Mouse (Mus musculus): ENCODE measurements around the gene Dpt. TPM values are rescaled to one million over a fixed set of nuclear protein-coding genes. Genes with fewer than 3 reads are reported as not detected.
A peak's percentile ranks its signal among the peaks of the same experiment; 100 is the strongest.

The Dpt gene
- total and polyA plus RNA-seq, 3 experiments = not detected

GRCm38 (mm10) chr1:164859952-164860351 lies 63.5 kb downstream of the Dpt start:
- Histone ChIP-seq H3K27me3 (ENCODE audit: insufficient read depth, low read length) (no peaks in the 10 kb centered on the region), H3K36me3 (replicated peaks) (no peaks in the 10 kb centered on the region), H3K9me3 (replicated peaks) (peaks cover 50% of the 10 kb centered on the region), H3K4me3 (ENCODE audit: low read depth, low read length) (no peak overlapping the region), H3K4me1 (ENCODE audit: insufficient read depth, low read depth, low read length) (no peaks in the 10 kb centered on the region)
- no peak for ATAC-seq (ENCODE audit: extremely low read depth, insufficient number of reproducible peaks, low FRiP score, poor library complexity, severe bottlenecking)
- TF ChIP-seq GATA1 (IDR thresholded peaks at IDR 0.05; ENCODE audit: borderline replicate concordance, low read length) = no peak
- no peak for TF ChIP-seq GATA2 (IDR thresholded peaks at IDR 0.05; ENCODE audit: borderline replicate concordance, low read depth, low read length)
- DNase-seq (ENCODE audit: low spot score) = no peak

- Histone ChIP-seq H3K4me1 (ENCODE audit: insufficient read depth, low read depth, low read length) (no peaks in the 10 kb centered on the region), H3K4me3 (ENCODE audit: low read depth, low read length) (0 out of 2 replicates have a peak overlapping the region, but pooled peaks have one; percentile 1), H3K27me3 (ENCODE audit: insufficient read depth, low read length) (no peaks in the 10 kb centered on the region), H3K9me3 (replicated peaks) (peaks cover 53% of the 10 kb centered on the region), H3K36me3 (replicated peaks) (no peaks in the 10 kb centered on the region)
- no peak for TF ChIP-seq GATA2 (IDR thresholded peaks at IDR 0.05; ENCODE audit: borderline replicate concordance, low read depth, low read length)
- no peak for TF ChIP-seq GATA1 (IDR thresholded peaks at IDR 0.05; ENCODE audit: borderline replicate concordance, low read length)
- no peak for DNase-seq (ENCODE audit: low spot score)
- ATAC-seq (ENCODE audit: extremely low read depth, insufficient number of reproducible peaks, low FRiP score, poor library complexity, severe bottlenecking) = no peak
These were observed 64.3 kb downstream of the Dpt start for GRCm38 (mm10) chr1:164860782-164861181.

DNA sequence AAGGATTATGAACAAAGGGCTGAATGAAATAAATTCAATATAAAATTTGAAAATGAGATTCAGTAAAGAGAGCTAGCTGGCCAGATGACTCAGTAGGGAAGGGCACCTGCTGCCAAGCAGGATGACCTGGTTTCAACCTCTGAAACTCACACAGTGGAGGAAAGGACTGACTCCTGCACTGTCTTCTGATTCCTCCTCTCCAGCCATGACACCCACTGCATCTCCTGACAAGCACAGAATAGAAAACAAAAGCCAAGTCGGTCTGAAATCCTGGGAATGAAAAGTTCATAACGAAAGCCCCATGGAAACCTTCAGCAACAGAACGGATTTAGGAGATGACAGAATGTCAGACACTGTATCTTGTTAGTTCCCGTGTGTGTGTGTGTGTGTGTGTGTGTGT lies 65.1 kb downstream of the Dpt start:
- H3K27me3 ChIP-seq (ENCODE audit: insufficient read depth, low read length) = no peaks in the 10 kb centered on the region
- H3K9me3 ChIP-seq (replicated peaks) = peaks cover 53% of the 10 kb centered on the region
- no peak for DNase-seq (ENCODE audit: low spot score)
- TF ChIP-seq CTCF (IDR thresholded peaks at IDR 0.05; ENCODE audit: low read depth, low read length) (no peak), TAL1 (conservative IDR thresholded peaks at IDR 0.05; ENCODE audit: low read depth, low read length) (no peak), GATA2 (IDR thresholded peaks at IDR 0.05; ENCODE audit: borderline replicate concordance, low read depth, low read length) (no peak), POLR2AphosphoS5 (IDR thresholded peaks at IDR 0.05; ENCODE audit: insufficient replicate concordance, low read depth, low read length) (no peak), GATA1 (IDR thresholded peaks at IDR 0.05; ENCODE audit: borderline replicate concordance, low read length) (no peak)
- H3K36me3 ChIP-seq (replicated peaks) = no peaks in the 10 kb centered on the region
- H3K4me3 ChIP-seq (ENCODE audit: low read depth, low read length) = no peak overlapping the region
- no peak for ATAC-seq (ENCODE audit: extremely low read depth, insufficient number of reproducible peaks, low FRiP score, poor library complexity, severe bottlenecking)
- no peaks in the 10 kb centered on the region for H3K4me1 ChIP-seq (ENCODE audit: insufficient read depth, low read depth, low read length)

DNA sequence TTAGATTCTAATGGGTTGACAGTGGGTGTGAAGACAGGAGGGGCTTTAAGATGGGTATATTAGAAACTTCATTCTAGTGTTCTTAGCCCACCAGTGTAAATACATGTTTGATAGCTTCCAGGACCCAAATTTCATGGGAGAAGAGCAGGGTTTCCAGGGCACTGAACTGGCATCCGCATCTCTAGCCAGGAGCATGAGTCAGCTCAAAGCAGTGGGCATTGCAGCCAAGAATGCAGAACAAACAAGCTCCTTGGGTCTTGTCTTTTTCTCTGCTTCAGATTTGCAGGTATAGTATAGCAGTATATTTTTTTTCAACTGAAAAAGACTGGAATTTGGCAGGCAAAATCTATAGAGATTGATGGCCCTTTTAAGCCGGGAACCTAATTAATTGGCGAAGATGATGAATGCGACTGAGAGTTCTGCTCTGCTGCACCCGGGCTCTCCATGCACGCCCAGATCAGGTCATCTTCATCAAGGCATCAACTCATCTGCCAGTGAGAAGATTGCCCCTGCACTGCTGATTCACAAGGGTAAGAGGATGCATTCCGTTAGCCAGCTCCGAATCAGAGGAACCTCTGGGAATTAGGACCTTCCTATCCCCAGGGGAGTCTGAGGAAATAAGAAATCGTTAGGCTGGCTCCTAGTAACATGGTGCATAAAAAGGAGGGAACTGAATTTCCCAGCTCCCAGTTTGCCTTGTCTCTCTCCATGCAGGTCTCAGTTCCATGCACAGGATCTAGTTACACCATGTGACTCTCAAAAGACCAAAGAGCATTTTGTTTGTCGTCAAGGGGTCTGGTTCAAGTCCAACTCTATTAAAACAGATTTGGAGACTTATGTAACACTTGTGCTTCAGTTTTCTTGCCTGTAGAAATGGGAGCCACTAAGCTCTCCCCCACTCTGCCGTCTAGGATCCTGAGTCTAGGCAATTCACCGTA lies 66.8 kb downstream of the Dpt start:
- Histone ChIP-seq H3K9me3 (replicated peaks) (peaks cover 55% of the 10 kb centered on the region), H3K27me3 (ENCODE audit: insufficient read depth, low read length) (no peaks in the 10 kb centered on the region), H3K4me1 (ENCODE audit: insufficient read depth, low read depth, low read length) (no peaks in the 10 kb centered on the region), H3K36me3 (replicated peaks) (no peaks in the 10 kb centered on the region), H3K4me3 (ENCODE audit: low read depth, low read length) (no peak overlapping the region)
- no peak for DNase-seq (ENCODE audit: low spot score)
- TF ChIP-seq CTCF (IDR thresholded peaks at IDR 0.05; ENCODE audit: low read depth, low read length) (no peak), GATA1 (IDR thresholded peaks at IDR 0.05; ENCODE audit: borderline replicate concordance, low read length) (no peak), TAL1 (conservative IDR thresholded peaks at IDR 0.05; ENCODE audit: low read depth, low read length) (no peak), POLR2AphosphoS5 (IDR thresholded peaks at IDR 0.05; ENCODE audit: insufficient replicate concordance, low read depth, low read length) (no peak), GATA2 (IDR thresholded peaks at IDR 0.05; ENCODE audit: borderline replicate concordance, low read depth, low read length) (no peak)
- no peak for ATAC-seq (ENCODE audit: extremely low read depth, insufficient number of reproducible peaks, low FRiP score, poor library complexity, severe bottlenecking)

DNA sequence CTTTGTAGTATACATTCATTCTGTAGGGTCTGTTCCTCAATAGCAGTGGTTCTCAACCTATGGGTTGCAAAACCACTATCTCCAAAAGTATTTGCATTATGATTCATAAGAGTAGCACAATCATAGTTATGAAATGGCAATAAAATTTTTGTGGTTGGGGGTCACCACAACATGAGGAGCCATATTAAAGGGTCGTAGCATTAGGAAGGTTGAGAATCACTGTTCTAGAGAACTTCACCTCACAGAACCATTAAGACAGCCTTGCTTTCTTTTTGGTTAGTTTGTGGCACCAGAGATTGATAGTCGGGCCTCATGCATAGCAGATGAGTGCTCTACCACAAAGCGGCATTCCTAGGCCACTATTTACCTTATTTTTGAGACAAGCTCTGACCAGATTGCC lies 68.2 kb downstream of the Dpt start:
- Histone ChIP-seq H3K9me3 (replicated peaks) (peaks cover 46% of the 10 kb centered on the region), H3K36me3 (replicated peaks) (no peaks in the 10 kb centered on the region), H3K27me3 (ENCODE audit: insufficient read depth, low read length) (no peaks in the 10 kb centered on the region), H3K4me3 (ENCODE audit: low read depth, low read length) (no peak overlapping the region), H3K4me1 (ENCODE audit: insufficient read depth, low read depth, low read length) (no peaks in the 10 kb centered on the region)
- ATAC-seq (ENCODE audit: extremely low read depth, insufficient number of reproducible peaks, low FRiP score, poor library complexity, severe bottlenecking) (no peak), DNase-seq (ENCODE audit: low spot score) (no peak)
- TF ChIP-seq POLR2AphosphoS5 (IDR thresholded peaks at IDR 0.05; ENCODE audit: insufficient replicate concordance, low read depth, low read length) = no peak
- no peak for TF ChIP-seq TAL1 (conservative IDR thresholded peaks at IDR 0.05; ENCODE audit: low read depth, low read length)
- no peak for TF ChIP-seq GATA1 (IDR thresholded peaks at IDR 0.05; ENCODE audit: borderline replicate concordance, low read length)
- no peak for TF ChIP-seq GATA2 (IDR thresholded peaks at IDR 0.05; ENCODE audit: borderline replicate concordance, low read depth, low read length)
- TF ChIP-seq CTCF (IDR thresholded peaks at IDR 0.05; ENCODE audit: low read depth, low read length) = no peak

DNA sequence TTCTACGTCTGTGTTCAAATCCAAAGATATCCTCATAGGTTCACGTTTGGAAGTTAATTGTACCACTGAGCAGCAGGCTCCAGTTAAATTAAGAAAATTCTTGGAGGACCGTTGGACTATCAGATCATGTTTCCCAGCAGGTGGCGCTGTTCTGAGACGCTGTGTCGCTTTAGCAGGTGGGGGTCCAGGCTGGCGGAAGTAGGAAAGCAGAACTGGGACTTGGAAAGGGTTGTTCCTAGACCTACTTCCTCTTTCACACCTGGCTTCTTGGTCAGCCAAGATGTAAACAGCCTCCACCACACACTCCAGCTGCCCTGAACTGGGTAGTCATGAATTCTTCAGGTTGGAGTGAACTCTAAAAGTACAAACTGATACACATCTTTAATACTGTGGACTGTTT lies 74.2 kb downstream of the Dpt start:
- Histone ChIP-seq H3K27me3 (ENCODE audit: insufficient read depth, low read length) (no peaks in the 10 kb centered on the region), H3K36me3 (replicated peaks) (no peaks in the 10 kb centered on the region), H3K4me1 (ENCODE audit: insufficient read depth, low read depth, low read length) (no peaks in the 10 kb centered on the region), H3K9me3 (replicated peaks) (peaks cover 34% of the 10 kb centered on the region), H3K4me3 (ENCODE audit: low read depth, low read length) (no peak overlapping the region)
- no peak for ATAC-seq (ENCODE audit: extremely low read depth, insufficient number of reproducible peaks, low FRiP score, poor library complexity, severe bottlenecking)
- DNase-seq (ENCODE audit: low spot score) = no peak
- TF ChIP-seq TAL1 (conservative IDR thresholded peaks at IDR 0.05; ENCODE audit: low read depth, low read length) (no peak), GATA1 (IDR thresholded peaks at IDR 0.05; ENCODE audit: borderline replicate concordance, low read length) (no peak), GATA2 (IDR thresholded peaks at IDR 0.05; ENCODE audit: borderline replicate concordance, low read depth, low read length) (no peak), POLR2AphosphoS5 (IDR thresholded peaks at IDR 0.05; ENCODE audit: insufficient replicate concordance, low read depth, low read length) (no peak), CTCF (IDR thresholded peaks at IDR 0.05; ENCODE audit: low read depth, low read length) (no peak)

Other genes with a start within 250 kb of the Dpt start
- gene Xcl1, start 138.9 kb downstream of the Dpt start, total RNA-seq (2014; fragmentation: Nextera tagmentation) = not detected in 2 replicates
- gene Xcl1, start 138.9 kb downstream of the Dpt start, total RNA-seq (2017) = not detected in 2 replicates
- gene Xcl1, start 138.9 kb downstream of the Dpt start, polyA plus RNA-seq (2012) = not detected in 2 replicates